Mouse (Mus musculus) cerebellum, postnatal 25 days (tissue): ENCODE results near the gene Olfr136.

Experiments
- DNase-seq, 2 experiments: peaks; one replicate each; pipeline ENCODE4 v3.0.0; 2021; ENCODE audit warnings: mixed read lengths in 2 of 2

Olfr136 gene

GRCm38 (mm10) chr17:38329531-38329930, at the start of gene Olfr136:
TSS of gene Olfr136 (plus strand) at chr17:38329831.
- DNase-seq, result no peak

- DNase-seq, result no peak
These were observed 22.2 kb upstream of the Olfr136 start, which contains the start of gene Olfr137 for GRCm38 (mm10) chr17:38307470-38307869. TSS of gene Olfr137 (minus strand) at chr17:38307570.
